Mouse (Mus musculus) liver, embryonic 13.5 days (tissue): ENCODE measurements around the gene Olfr640. TPM values are rescaled to one million over a fixed set of nuclear protein-coding genes. Genes with fewer than 3 reads are reported as not detected.

Experiments used
- ATAC-seq: fragments of 200-750 bp; cut with Nextera tagmentation; 2 replicates; pipeline ENCODE4 v1.8.0; 2017; ENCODE audit warnings: low read depth, mild to moderate bottlenecking, moderate number of reproducible peaks, moderate library complexity
- DNase-seq: peaks from one replicate; pipeline ENCODE4 v3.0.0; 2022
- H3K27ac ChIP-seq: fragments of 300-500 bp; sonication (generic); 2 replicates; pipeline ENCODE4 v1.5.1; 2015; ENCODE audit warnings: moderate library complexity, mild to moderate bottlenecking, inconsistent platforms
- H3K27me3 ChIP-seq: fragments of 300-500 bp; sonication (generic); 2 replicates; pipeline ENCODE4 v1.6.1; 2015; ENCODE audit warnings: mild to moderate bottlenecking, inconsistent platforms
- H3K36me3 ChIP-seq: fragments of 300-500 bp; sonication (generic); 2 replicates; pipeline ENCODE4 v1.6.1; 2015; ENCODE audit warnings: mild to moderate bottlenecking, inconsistent platforms
- H3K4me1 ChIP-seq: fragments of 300-500 bp; sonication (generic); replicated peaks from 2 replicates; pipeline ENCODE4 v1.6.1; 2015; ENCODE audit warnings: inconsistent platforms
- H3K4me2 ChIP-seq: fragments of 300-500 bp; sonication (generic); 2 replicates; pipeline ENCODE4 v1.6.1; 2015; ENCODE audit warnings: inconsistent platforms, mild to moderate bottlenecking, moderate library complexity
- H3K4me3 ChIP-seq: fragments of 300-500 bp; sonication (generic); replicated peaks from 2 replicates; pipeline ENCODE4 v1.5.1; 2015; ENCODE audit warnings: mild to moderate bottlenecking, inconsistent platforms
- H3K9ac ChIP-seq: fragments of 300-500 bp; sonication (generic); 2 replicates; pipeline ENCODE4 v1.6.1; 2015; ENCODE audit warnings: mild to moderate bottlenecking, inconsistent platforms
- H3K9me3 ChIP-seq: fragments of 300-500 bp; sonication (generic); replicated peaks from 2 replicates; pipeline ENCODE4 v1.6.1; 2016; ENCODE audit warnings: inconsistent platforms
- WGBS: fragments of 180-500 bp; shearing (Covaris S2); methylation state at CpG from one replicate; pipeline ENCODE4 v1.1.7; 2015; ENCODE audit not compliant: insufficient replicate concordance; 5-methylcytosine and 5-hydroxymethylcytosine counted together
- polyA plus RNA-seq: library from polyadenylated mRNA; unstranded; fragments of >200 nt; fragmentation: Nextera tagmentation; extraction: Ambion mirVana; gene quantifications from 2 replicates; pipeline ENCODE4 v1.2.1, GENCODE M21; 2015

Olfr640 gene
- polyA plus RNA-seq = not detected in 2 replicates

DNA sequence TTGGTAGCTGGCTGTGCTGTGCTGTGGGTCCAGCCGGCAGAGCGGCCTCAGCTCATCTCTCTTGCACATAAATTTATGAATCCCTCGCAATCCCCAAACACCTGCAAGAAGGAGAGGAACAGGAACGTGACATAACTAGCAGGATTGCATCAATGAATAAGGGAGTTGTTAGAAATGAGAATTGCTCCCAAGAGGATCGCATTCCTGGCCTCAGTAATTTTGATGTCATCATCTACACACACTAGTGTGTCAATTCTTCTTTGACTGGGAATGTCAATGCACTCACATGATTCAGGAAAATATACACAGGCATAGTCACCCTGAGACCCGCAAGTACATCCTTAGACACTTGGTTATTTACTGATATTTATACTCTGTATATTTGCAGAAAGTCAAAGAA is at the start of gene Olfr640:
Olfr640 (minus strand) TSS at position 101 of the 400 bp plus-strand sequence.
- no peaks in the 10 kb centered on the region for H3K9me3 ChIP-seq
- H3K4me2 ChIP-seq = no peak within 1 kb of the TSS
- ATAC-seq (no peak), DNase-seq (no peak)
- 60% methylated on average over 6 of the region's 6 CpGs for WGBS
- H3K27ac ChIP-seq = no peak within 1 kb of the TSS
- H3K4me1 ChIP-seq = no peaks in the 10 kb centered on the region
- H3K36me3 ChIP-seq = no peaks in the 10 kb centered on the region
- H3K9ac ChIP-seq = no peak within 1 kb of the TSS
- no peak within 1 kb of the TSS for H3K4me3 ChIP-seq
- H3K27me3 ChIP-seq = no peaks in the 10 kb centered on the region

DNA sequence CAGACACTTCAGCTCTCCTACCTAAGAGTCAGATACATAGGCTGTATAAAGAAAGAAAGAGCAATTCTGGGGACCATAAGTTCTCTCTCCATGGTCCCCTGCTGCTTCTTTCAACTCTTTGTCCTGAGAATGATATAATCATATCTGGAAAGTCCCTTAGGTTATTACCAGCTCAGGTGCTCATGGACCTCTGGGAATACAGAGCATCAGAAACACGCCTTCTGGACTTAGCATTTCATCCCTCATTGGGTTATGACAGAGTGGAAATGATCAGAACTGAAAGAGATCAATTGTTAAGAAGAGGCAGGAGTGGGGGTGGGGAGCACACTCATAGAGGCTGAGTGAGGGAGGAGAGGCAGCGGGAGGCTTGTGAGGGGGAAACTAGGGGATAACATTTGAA is 46.4 kb upstream of the Olfr640 start, which contains the start of gene Olfr644:
Olfr644 (minus strand) TSS at position 101 of the 400 bp plus-strand sequence.
- Histone ChIP-seq H3K9me3 (no peaks in the 10 kb centered on the region), H3K4me3 (no peak within 1 kb of the TSS), H3K4me1 (no peaks in the 10 kb centered on the region), H3K27me3 (no peaks in the 10 kb centered on the region), H3K27ac (no peak within 1 kb of the TSS), H3K9ac (no peak within 1 kb of the TSS), H3K4me2 (no peak within 1 kb of the TSS), H3K36me3 (no peaks in the 10 kb centered on the region)
- no peak for ATAC-seq
- no peak for DNase-seq
- WGBS = 57% methylated on average over 2 of the region's 2 CpGs

DNA sequence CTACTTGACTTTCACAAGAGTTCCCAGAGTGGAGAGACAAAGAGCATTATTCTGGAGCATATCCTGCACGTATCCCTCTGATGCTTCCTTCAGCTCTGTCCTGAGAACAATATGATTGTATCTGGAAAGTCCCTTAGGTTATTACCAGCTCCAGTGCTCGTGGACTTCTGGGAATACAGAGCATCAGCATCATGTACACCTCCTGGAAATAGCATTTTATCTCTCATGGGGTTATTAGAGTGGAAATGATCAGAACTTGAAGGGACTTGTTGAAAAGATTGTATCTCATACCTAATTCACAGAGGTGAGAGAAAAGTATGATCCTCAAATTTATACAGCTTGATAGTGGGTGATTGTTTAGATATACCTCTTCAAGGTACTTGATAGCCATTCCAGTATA is 36.0 kb upstream of the Olfr640 start, which contains the start of gene 4930516K23Rik:
4930516K23Rik (minus strand) TSS at position 101 of the 400 bp plus-strand sequence.
- H3K9me3 ChIP-seq = no peaks in the 10 kb centered on the region
- no peak within 1 kb of the TSS for H3K9ac ChIP-seq
- H3K27me3 ChIP-seq = no peaks in the 10 kb centered on the region
- WGBS = 36% methylated on average over 2 of the region's 2 CpGs
- H3K4me2 ChIP-seq = no peak within 1 kb of the TSS
- ATAC-seq (no peak), DNase-seq (no peak)
- H3K27ac ChIP-seq = no peak within 1 kb of the TSS
- no peaks in the 10 kb centered on the region for H3K36me3 ChIP-seq
- H3K4me1 ChIP-seq = no peaks in the 10 kb centered on the region
- H3K4me3 ChIP-seq = no peak within 1 kb of the TSS

DNA sequence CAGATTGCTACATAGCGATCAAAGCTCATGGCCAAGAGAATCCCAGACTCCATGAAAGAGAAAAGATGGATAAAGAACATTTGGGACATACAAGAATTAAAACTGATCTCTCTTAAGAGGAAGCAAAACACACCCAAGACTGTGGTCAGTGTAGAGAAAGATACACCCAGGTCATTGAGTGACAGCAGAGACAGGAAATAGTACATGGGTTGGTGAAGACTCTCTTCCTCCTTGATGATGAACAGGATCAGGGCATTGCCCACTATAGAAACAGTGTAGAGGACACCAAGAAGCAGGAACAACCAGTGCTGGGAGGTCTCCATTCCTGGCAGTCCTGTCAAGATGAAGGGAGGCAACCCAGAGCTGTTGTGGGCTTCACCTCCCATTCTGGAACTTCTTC is 33.8 kb upstream of the Olfr640 start:
- Histone ChIP-seq H3K36me3 (no peaks in the 10 kb centered on the region), H3K27me3 (no peaks in the 10 kb centered on the region), H3K27ac (no peak overlapping the region), H3K4me1 (no peaks in the 10 kb centered on the region), H3K9ac (no peak overlapping the region), H3K4me3 (no peak overlapping the region), H3K4me2 (no peak overlapping the region), H3K9me3 (no peaks in the 10 kb centered on the region)
- no peak for DNase-seq
- ATAC-seq = no peak
- 62% methylated on average over 1 of the region's 1 CpGs for WGBS

DNA sequence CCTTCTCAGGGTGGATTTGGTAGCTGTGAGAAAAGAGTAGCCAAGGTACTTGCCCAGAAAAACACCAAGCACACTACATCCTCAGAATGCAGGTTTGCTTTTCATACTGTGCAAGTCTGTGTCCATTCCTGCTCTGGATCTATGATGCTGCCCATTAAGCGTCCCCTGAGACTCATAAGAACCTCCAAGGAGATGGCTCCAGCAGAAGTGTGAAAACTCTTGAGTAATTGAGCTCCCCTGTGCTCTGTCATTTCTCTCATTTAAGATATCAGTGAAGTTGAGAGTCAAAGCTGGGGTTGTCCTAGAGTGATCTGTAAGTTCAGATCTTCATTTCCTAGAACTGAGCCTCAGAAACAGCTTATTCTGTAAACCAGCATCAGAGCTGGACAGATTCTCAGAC is 27.2 kb upstream of the Olfr640 start, which contains the start of gene Olfr642:
Olfr642 (minus strand) TSS at position 101 of the 400 bp plus-strand sequence.
- 39% methylated on average over 1 of the region's 1 CpGs for WGBS
- H3K27me3 ChIP-seq = no peaks in the 10 kb centered on the region
- H3K4me3 ChIP-seq = no peak within 1 kb of the TSS
- H3K4me2 ChIP-seq = no peak within 1 kb of the TSS
- H3K9me3 ChIP-seq = no peaks in the 10 kb centered on the region
- no peaks in the 10 kb centered on the region for H3K4me1 ChIP-seq
- no peak for DNase-seq
- ATAC-seq = no peak
- no peak within 1 kb of the TSS for H3K9ac ChIP-seq
- no peak within 1 kb of the TSS for H3K27ac ChIP-seq
- no peaks in the 10 kb centered on the region for H3K36me3 ChIP-seq

DNA sequence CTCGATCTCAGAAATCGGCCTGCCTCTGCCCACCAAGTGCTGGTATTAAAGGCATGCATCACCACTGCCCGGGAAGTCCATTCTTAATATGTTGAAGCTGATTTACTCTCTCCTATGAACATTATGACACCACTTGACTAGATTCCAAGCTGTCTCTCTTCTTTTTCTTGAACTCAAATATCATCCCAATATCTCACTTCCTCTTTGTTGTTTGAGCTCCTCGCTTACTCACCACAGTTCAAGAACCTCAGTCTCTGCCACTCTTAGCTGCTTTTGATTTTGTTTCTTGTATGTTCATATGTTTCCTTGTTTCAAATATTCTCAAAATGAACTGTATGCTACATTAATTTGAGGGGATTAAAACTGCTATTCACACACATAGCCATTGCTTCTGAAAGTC is 25.4 kb upstream of the Olfr640 start:
- ATAC-seq (no peak), DNase-seq (no peak)
- Histone ChIP-seq H3K4me2 (no peak overlapping the region), H3K9ac (no peak overlapping the region), H3K9me3 (no peaks in the 10 kb centered on the region), H3K4me3 (no peak overlapping the region), H3K36me3 (no peaks in the 10 kb centered on the region), H3K27me3 (no peaks in the 10 kb centered on the region), H3K4me1 (no peaks in the 10 kb centered on the region), H3K27ac (no peak overlapping the region)
- 57% methylated on average over 4 of the region's 4 CpGs for WGBS

DNA sequence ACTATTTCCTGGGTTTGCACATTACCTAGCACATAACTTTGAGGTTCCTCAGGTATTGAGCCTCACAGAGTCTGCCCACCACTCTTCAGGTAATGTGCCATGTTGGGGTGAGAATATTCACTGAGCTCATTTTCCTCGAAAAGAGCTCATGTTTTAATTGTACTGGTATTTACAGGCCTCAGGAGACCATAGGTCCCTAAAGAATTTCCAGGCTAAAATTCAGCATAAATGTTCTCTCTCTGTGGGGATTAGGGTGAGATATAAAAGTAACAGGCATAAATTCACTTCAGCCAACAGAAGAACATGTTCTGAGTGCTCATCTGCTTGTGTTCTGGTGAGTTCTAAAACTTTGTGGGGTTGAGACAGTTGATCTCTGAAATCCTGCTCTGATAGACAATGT is 9.8 kb upstream of the Olfr640 start, which contains the start of gene Olfr641:
Olfr641 (plus strand) TSS at position 301 of the 400 bp plus-strand sequence.
- 36% methylated on average over 1 of the region's 1 CpGs for whole genome bisulfite sequencing
- DNase-seq (no peak), ATAC-seq (no peak)
- no peaks in the 10 kb centered on the region for H3K27me3 ChIP-seq
- no peak within 1 kb of the TSS for H3K27ac ChIP-seq
- H3K4me3 ChIP-seq = no peak within 1 kb of the TSS
- no peak within 1 kb of the TSS for H3K9ac ChIP-seq
- no peaks in the 10 kb centered on the region for H3K36me3 ChIP-seq
- no peaks in the 10 kb centered on the region for H3K4me1 ChIP-seq
- H3K4me2 ChIP-seq = no peak within 1 kb of the TSS
- no peaks in the 10 kb centered on the region for H3K9me3 ChIP-seq

DNA sequence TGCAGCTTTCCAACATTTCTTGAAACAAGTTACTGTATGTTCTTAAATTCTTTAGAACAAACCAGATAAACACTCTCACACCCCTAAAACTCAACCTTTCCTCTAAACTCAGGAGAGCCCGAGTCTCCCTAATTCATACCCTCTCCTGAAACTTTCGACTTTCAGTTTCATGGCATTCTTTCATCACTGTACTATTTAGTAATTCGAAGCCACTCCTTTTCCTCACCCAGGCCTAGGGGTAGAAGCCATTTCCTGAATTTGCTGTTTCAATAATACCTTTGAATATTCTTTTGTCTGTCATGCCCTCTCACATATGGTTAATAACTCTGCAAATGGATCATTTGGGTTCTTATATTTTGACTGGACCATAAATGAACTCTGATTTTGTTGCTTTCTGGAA is 1.6 kb upstream of the Olfr640 start:
- 59% methylated on average over 3 of the region's 3 CpGs for WGBS
- DNase-seq = no peak
- Histone ChIP-seq H3K9ac (no peak overlapping the region), H3K4me1 (no peaks in the 10 kb centered on the region), H3K27ac (no peak overlapping the region), H3K9me3 (no peaks in the 10 kb centered on the region), H3K4me3 (no peak overlapping the region), H3K4me2 (no peak overlapping the region), H3K36me3 (no peaks in the 10 kb centered on the region), H3K27me3 (no peaks in the 10 kb centered on the region)
- no peak for ATAC-seq

DNA sequence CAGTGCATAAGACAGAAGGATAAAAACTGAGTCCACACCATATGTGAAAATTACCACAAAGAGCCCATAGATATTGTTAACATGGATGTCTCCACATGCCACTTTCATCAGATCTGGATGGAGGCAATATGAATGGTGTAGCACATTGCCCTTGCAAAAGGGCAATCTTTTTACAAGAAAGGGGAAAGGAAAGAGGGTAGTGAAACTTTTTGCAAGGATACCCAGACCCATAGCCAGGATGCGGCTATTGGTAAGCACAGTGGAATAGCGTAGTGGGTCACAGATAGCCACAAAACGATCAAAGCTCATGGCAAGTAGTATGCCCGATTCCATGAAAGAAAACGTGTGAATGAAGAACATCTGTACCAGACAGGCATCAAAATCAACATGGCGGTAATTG is 3.7 kb downstream of the Olfr640 start:
- 74% methylated on average over 6 of the region's 6 CpGs for WGBS
- H3K27me3 ChIP-seq = no peaks in the 10 kb centered on the region
- H3K4me3 ChIP-seq = no peak overlapping the region
- no peak overlapping the region for H3K4me2 ChIP-seq
- H3K9me3 ChIP-seq = no peaks in the 10 kb centered on the region
- H3K36me3 ChIP-seq = no peaks in the 10 kb centered on the region
- H3K4me1 ChIP-seq = no peaks in the 10 kb centered on the region
- ATAC-seq = no peak
- DNase-seq = no peak
- no peak overlapping the region for H3K27ac ChIP-seq
- H3K9ac ChIP-seq = no peak overlapping the region

DNA sequence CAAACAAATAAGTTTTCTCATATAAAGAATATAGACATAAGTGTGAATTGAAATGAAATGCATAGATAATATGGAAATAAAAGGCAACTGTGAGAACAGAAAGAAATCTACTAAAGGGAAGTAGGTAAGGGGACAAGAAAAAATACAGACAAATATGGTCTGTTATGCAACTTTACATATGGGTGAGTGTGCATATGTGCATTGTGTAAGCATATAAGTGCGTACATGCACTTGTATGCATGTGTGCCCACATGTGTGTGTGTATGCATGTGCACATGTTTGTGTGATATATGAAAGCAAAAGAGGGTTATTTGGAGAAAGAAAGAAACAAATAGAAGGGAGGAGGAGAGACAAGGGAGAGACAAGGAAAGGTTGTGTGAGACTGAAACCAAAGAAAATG is 6.4 kb downstream of the Olfr640 start:
- no peak overlapping the region for H3K27ac ChIP-seq
- no peaks in the 10 kb centered on the region for H3K27me3 ChIP-seq
- DNase-seq (no peak), ATAC-seq (no peak)
- H3K9me3 ChIP-seq = no peaks in the 10 kb centered on the region
- H3K4me3 ChIP-seq = no peak overlapping the region
- no peaks in the 10 kb centered on the region for H3K4me1 ChIP-seq
- no peaks in the 10 kb centered on the region for H3K36me3 ChIP-seq
- 55% methylated on average over 1 of the region's 1 CpGs for WGBS
- H3K4me2 ChIP-seq = no peak overlapping the region
- no peak overlapping the region for H3K9ac ChIP-seq

DNA sequence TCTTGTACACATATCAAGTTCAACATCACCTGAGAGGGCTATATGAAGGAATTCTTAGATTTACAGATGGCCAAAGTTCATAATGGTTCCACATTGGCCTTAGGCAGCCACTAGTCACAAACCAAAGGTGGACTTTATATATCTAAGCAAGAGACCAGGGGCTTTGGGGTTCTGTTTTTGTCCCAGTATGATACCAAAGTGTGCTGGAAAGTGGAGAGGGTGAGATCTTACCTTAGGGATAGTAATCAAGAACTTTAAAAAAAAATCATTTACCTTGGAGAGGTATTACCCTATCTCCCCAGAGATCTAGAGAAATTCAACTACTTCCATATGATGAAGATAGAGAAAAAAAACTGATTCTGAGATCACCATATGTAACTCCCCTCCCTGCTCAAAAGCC is 8.2 kb downstream of the Olfr640 start, which contains the start of gene Olfr639:
Olfr639 (minus strand) TSS at position 101 of the 400 bp plus-strand sequence.
- H3K27me3 ChIP-seq = no peaks in the 10 kb centered on the region
- no peak within 1 kb of the TSS for H3K4me2 ChIP-seq
- H3K4me1 ChIP-seq = no peaks in the 10 kb centered on the region
- H3K27ac ChIP-seq = no peak within 1 kb of the TSS
- no peak within 1 kb of the TSS for H3K4me3 ChIP-seq
- H3K9ac ChIP-seq = no peak within 1 kb of the TSS
- DNase-seq (no peak), ATAC-seq (no peak)
- no peaks in the 10 kb centered on the region for H3K9me3 ChIP-seq
- H3K36me3 ChIP-seq = no peaks in the 10 kb centered on the region

DNA sequence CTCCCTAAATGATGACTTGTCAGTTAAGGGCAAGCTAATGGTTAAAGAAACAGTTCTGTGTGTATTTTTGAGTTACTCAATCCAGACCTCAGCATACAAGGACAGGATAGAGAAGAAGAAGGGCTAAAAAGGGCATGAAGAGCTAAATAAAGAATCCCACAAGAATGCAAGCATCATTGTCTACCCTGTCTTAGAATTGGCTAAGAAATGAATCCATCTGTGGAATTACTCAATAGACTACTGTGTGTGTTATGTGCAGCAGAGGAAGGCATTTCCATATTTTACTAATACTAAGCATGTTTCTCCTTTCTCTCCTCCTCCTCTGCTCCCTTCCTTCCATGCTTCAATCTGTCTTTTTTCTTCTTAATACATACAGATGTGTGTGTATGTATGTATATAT is 26.2 kb downstream of the Olfr640 start:
- ATAC-seq (no peak), DNase-seq (no peak)
- H3K36me3 ChIP-seq = no peaks in the 10 kb centered on the region

More for the DNA sequence above, 26.2 kb downstream of the Olfr640 start:
- Histone ChIP-seq H3K4me3 (no peak overlapping the region), H3K9ac (no peak overlapping the region), H3K9me3 (no peaks in the 10 kb centered on the region), H3K27me3 (no peaks in the 10 kb centered on the region), H3K4me1 (no peaks in the 10 kb centered on the region), H3K27ac (no peak overlapping the region), H3K4me2 (no peak overlapping the region)
